Mouse (Mus musculus): ENCODE data around the gene Lrrc40.
"Not testable (repeated sequence)": the region's sequence is repeated elsewhere in the genome, so short reads cannot be mapped to it uniquely, and the experiment has no call there.

The Lrrc40 gene

DNA sequence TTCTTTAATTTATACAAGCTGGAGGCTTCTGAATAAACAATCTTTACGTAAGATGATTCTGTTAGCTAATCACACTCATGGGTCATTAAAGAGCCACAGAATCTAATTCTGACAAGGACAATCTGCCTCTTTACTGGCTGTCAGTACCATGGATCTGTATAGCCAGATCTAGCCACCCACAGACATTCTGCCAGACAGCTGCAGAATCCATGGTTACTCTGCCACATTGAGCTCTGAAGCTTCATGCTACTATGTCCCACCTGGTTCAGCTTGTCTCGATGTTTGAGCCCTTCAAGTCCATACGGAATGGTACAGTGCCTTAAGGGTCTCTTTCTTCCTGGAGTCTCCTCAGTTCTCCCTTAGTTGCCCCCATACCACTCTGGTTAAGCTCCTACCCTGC lies 55.1 kb downstream of the Lrrc40 start:
- DNase-seq (ENCODE audit: low spot score in 2 of 2), result no peak

DNA sequence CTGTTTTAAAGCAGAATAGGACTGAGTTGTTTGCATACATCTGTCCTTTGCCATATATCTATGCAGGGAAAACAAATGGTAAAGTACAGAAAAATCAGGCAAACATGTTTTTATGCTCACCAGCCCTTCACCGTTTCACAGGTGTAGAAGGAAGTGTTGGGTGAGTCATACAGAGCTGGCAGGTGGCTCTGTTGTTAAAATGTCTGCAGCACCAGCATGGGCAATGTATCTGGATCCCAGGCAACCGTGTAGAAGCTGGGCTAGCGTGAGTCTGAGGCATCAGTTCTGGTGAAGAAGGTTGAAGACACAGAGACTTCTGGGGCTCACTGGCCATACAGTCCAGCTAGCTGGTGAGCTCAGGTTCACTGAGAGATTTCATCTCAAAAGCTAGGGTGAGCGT lies 57.5 kb downstream of the Lrrc40 start:
- DNase-seq (ENCODE audit: low spot score in 2 of 2), result no peak

DNA sequence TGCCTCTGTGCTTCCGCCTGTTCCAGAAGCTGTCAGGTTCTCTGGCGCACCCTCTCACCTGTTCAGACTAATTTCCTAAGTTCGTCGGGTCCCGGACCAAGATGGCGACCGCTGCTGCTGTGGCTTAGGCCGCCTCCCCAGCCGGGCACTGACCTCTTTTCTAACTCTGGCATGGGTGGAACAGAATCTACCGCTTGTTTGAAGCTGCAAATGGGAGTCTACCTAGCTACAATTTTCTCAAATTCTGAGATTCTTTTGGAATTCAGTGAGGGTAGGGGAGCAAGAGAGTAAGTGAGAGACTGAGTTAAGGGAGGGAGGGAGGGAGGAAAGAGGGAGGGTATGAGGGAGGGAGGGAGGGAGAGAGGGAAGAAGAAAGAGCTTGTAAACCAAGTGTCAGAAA lies 65.6 kb downstream of the Lrrc40 start:
- DNase-seq (ENCODE audit: low spot score in 2 of 2), result not testable (repeated sequence)

DNA sequence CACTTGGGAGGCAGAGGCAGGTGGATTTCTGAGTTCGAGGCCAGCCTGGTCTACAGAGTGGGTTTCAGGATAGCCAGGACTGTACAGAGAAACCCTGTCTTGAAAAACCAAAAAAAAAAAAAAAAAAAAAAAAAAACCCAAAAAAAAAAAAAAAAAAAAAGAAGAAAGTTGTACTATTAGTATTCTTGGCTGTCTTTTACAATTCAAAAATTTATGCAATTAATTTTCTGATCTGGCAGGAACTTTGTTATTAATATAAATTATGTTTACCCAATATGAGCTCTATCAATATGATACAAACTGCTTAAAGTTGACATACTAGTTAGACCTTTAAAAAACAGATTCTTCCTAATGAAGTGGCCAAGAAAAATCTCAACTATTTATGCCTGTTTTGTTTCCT lies 66.1 kb downstream of the Lrrc40 start:
- not testable (repeated sequence) for DNase-seq (ENCODE audit: low spot score in 2 of 2)

DNA sequence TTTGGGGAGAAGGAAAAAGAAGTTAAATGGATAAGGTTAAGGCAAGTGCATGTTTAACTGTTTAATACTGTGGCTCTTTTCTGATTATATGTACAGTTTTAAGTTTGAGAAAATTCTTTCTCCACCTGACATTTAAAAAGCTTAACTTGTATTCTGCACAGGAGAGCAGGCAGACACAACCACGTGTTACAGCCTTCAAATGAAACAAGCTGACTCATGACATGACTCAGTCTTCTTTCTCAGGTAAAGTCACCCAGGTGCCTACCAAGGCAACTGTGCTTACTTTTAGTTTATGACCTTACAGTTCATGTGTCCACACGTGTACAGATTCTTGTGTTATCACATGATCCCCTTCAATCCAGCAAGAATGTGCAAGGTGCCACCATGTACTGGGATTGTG lies 67.0 kb downstream of the Lrrc40 start:
- DNase-seq (ENCODE audit: low spot score in 2 of 2), result no peak

DNA sequence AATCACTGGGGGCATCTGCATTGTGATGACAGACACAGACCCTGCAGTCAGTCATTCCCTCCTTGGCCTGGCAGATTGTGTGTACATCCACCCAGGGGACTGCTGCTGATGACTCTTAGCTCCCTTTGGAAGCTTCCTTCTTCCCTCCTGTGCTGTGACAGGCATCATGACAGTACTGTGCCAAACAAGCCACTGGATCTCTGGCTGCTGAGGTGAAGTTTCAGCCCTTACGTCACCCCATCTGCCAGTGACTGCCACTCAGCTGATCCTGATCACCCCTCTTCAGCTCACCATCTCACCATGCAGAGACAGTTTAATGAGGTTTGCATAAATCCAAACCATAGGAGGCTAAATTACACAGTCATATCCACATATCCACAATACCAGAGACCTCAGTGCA lies 68.8 kb downstream of the Lrrc40 start:
- no peak for DNase-seq (ENCODE audit: low spot score in 2 of 2)

Measured in cerebellum, postnatal 4 days (tissue).